Mouse (Mus musculus): ENCODE measurements around the gene Ndufc2. TPM values are rescaled to one million over a fixed set of nuclear protein-coding genes. Genes with fewer than 3 reads are reported as not detected.
"Not testable (repeated sequence)": the region's sequence is repeated elsewhere in the genome, so short reads cannot be mapped to it uniquely, and the experiment has no call there.

The Ndufc2 gene
- polyA plus RNA-seq, 1 experiment from 2014 or later: 345 TPM

DNA sequence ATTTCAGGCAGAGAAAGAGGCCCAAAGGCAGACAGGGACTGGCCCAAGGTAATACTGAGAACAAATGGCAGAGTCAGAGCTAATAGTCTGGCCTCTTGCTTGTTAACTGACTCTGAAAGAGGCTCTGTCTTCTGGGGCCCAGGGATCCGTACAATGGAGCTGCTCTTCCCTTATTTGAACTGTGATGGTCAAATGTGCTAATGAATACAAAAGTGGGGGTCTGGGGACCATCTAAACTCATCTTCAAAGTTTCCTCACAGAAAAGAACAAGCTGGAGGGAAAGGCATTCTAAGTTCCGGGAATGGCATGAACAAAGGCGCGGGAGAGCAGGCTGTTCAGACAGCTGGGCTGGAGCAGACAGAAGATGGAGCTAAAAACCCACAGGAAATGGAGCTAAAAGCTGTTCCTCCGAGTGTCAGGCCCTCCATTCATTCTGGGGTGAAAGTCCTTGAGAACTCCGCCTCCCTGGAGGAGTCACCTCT lies 47.3 kb downstream of the Ndufc2 start:
- Histone ChIP-seq H3K27ac (ENCODE audit: low read depth) (peak overlapping the region; percentile 81), H3K9ac (no peak overlapping the region), H3K9me3 (ENCODE audit: low read depth, low read length) (0 out of 2 replicates have a peak, but pooled peaks cover 4% of the 10 kb centered on the region), H3K4me2 (no peak overlapping the region), H3K36me3 (ENCODE audit: insufficient read depth) (no peaks in the 10 kb centered on the region), H3K4me3 (ENCODE audit: low read depth, low read length) (no peak overlapping the region), H3K4me1 (ENCODE audit: insufficient read depth) (0 out of 2 replicates have a peak, but pooled peaks cover 9% of the 10 kb centered on the region), H3K27me3 (ENCODE audit: insufficient read depth, low read length) (no peaks in the 10 kb centered on the region)
- DNase-seq (peak; percentile 39), ATAC-seq (ENCODE audit: insufficient read depth) (peak; percentile 48)
- TF ChIP-seq CTCF (IDR thresholded peaks at IDR 0.05; ENCODE audit: low read depth): no peak
- 55% methylated on average over 6 of the region's 6 CpGs for WGBS

- peaks cover 11% of the 10 kb centered on the region; the same call in 1 of the 2 replicates for H3K4me1 ChIP-seq (ENCODE audit: insufficient read depth)
- not testable (repeated sequence) for H3K27me3 ChIP-seq (ENCODE audit: insufficient read depth, low read length); H3K9me3 ChIP-seq (ENCODE audit: low read depth, low read length); H3K4me2 ChIP-seq; H3K4me3 ChIP-seq (ENCODE audit: low read depth, low read length); H3K36me3 ChIP-seq (ENCODE audit: insufficient read depth); DNase-seq; ATAC-seq (ENCODE audit: insufficient read depth); H3K27ac ChIP-seq (ENCODE audit: low read depth); H3K9ac ChIP-seq
- 42% methylated on average over 2 of the region's 2 CpGs for WGBS
Observed at GRCm38 (mm10) chr7:97451023-97451422, 51.2 kb downstream of the Ndufc2 start, which contains the start of gene Kctd14. Kctd14 (plus strand) TSS chr7:97451323.

GRCm38 (mm10) chr7:97452196-97452595 lies 52.4 kb downstream of the Ndufc2 start:
- H3K4me2 ChIP-seq: no peak overlapping the region
- H3K36me3 ChIP-seq (ENCODE audit: insufficient read depth): no peaks in the 10 kb centered on the region
- DNase-seq: no peak
- H3K4me3 ChIP-seq (ENCODE audit: low read depth, low read length): no peak overlapping the region
- H3K27ac ChIP-seq (ENCODE audit: low read depth): no peak overlapping the region
- no peaks in the 10 kb centered on the region for H3K27me3 ChIP-seq (ENCODE audit: insufficient read depth, low read length)
- TF ChIP-seq CTCF (IDR thresholded peaks at IDR 0.05; ENCODE audit: low read depth): no peak
- WGBS: 67% methylated on average over 6 of the region's 6 CpGs
- no peak overlapping the region for H3K9ac ChIP-seq
- peaks cover 2% of the 10 kb centered on the region; the same call in 1 of the 2 replicates for H3K4me1 ChIP-seq (ENCODE audit: insufficient read depth)
- no peak for ATAC-seq (ENCODE audit: insufficient read depth)
- H3K9me3 ChIP-seq (ENCODE audit: low read depth, low read length): 0 out of 2 replicates have a peak, but pooled peaks cover 4% of the 10 kb centered on the region

DNA sequence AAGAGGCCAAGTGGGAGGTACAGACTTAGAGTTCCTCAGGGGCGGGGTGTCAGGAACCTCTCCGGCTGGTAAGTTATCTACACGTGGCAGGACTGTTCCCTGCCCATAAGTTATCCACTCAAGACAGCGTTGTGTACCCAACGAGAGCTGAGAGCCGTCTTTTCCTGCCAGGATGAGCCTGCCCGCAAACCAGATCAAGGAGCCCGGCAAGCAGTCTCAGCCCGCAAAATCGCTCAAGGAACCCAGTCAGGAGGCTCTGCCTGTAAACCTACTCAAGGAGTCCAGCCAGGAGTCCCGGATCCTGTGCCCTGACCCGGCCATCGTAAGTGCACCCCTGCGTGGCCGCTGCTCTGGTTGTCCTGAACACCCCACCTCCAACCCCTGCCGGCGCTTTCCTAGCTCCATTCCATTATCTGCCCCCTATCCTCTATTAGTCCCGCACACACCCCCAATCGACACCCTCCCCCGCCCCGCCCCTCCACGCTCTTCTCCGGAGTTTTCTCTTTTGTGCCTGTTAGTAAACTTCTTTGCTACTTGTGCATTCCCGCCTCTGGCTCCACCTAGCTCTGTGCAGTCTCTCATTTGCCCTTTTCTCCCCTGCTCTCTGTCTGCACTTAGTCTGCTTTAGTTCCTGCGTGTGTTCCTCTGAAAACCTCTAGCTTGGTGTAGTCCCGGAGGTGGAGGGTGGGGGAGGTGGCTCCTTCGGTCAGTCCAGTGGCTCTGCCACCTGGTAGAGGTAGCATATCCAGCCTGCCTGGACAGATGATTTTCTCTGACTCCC lies 53.5 kb downstream of the Ndufc2 start:
- peaks cover 2% of the 10 kb centered on the region; the same call in 1 of the 2 replicates for H3K4me1 ChIP-seq (ENCODE audit: insufficient read depth)
- H3K27me3 ChIP-seq (ENCODE audit: insufficient read depth, low read length): no peaks in the 10 kb centered on the region
- peak overlapping the region; percentile 44 for H3K4me3 ChIP-seq (ENCODE audit: low read depth, low read length)
- H3K27ac ChIP-seq (ENCODE audit: low read depth): peak overlapping the region; percentile 58
- no peak for TF ChIP-seq CTCF (IDR thresholded peaks at IDR 0.05; ENCODE audit: low read depth)
- 4% methylated on average over 27 of the region's 27 CpGs for WGBS
- ATAC-seq (ENCODE audit: insufficient read depth) (peak; percentile 88), DNase-seq (peak; percentile 39)
- no peaks in the 10 kb centered on the region for H3K36me3 ChIP-seq (ENCODE audit: insufficient read depth)
- peak overlapping the region; percentile 94 for H3K4me2 ChIP-seq
- 0 out of 2 replicates have a peak, but pooled peaks cover 4% of the 10 kb centered on the region for H3K9me3 ChIP-seq (ENCODE audit: low read depth, low read length)
- peak overlapping the region; percentile 59 for H3K9ac ChIP-seq

GRCm38 (mm10) chr7:97454795-97455194 lies 55.0 kb downstream of the Ndufc2 start:
- no peak overlapping the region for H3K4me2 ChIP-seq
- no peak for TF ChIP-seq CTCF (IDR thresholded peaks at IDR 0.05; ENCODE audit: low read depth)
- H3K36me3 ChIP-seq (ENCODE audit: insufficient read depth): no peaks in the 10 kb centered on the region
- H3K27ac ChIP-seq (ENCODE audit: low read depth): no peak overlapping the region
- ATAC-seq (ENCODE audit: insufficient read depth): no peak
- no peak for DNase-seq
- WGBS: 85% methylated on average over 10 of the region's 10 CpGs
- no peak overlapping the region for H3K4me3 ChIP-seq (ENCODE audit: low read depth, low read length)
- H3K27me3 ChIP-seq (ENCODE audit: insufficient read depth, low read length): no peaks in the 10 kb centered on the region
- H3K4me1 ChIP-seq (ENCODE audit: insufficient read depth): peaks cover 2% of the 10 kb centered on the region; the same call in 1 of the 2 replicates
- H3K9me3 ChIP-seq (ENCODE audit: low read depth, low read length): no peaks in the 10 kb centered on the region
- no peak overlapping the region for H3K9ac ChIP-seq

DNA sequence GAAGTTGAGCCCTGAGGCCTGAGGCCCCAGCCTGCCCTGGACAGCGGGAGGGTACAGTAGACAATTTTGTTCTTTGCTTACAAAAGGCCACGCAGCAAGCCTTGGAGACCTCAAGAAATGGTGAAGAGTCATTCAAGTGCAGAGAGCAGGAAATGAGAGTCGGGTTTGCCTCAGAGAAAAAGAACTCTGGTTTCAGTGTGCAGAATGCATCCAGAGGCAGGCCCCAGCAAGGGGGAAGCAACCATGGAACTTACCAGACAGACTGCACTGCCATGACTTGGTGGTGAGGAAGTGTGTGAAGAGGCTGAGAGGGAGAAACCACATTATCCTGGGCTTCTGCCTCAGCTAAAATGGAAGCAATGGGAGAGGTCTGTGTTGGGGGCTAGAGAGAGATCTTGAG lies 55.8 kb downstream of the Ndufc2 start:
- peaks cover 2% of the 10 kb centered on the region; the same call in 1 of the 2 replicates for H3K4me1 ChIP-seq (ENCODE audit: insufficient read depth)
- no peak overlapping the region for H3K27ac ChIP-seq (ENCODE audit: low read depth)
- no peak for ATAC-seq (ENCODE audit: insufficient read depth)
- no peak overlapping the region for H3K4me2 ChIP-seq
- no peaks in the 10 kb centered on the region for H3K9me3 ChIP-seq (ENCODE audit: low read depth, low read length)
- no peak for TF ChIP-seq CTCF (IDR thresholded peaks at IDR 0.05; ENCODE audit: low read depth)
- WGBS: 67% methylated on average over 3 of the region's 3 CpGs
- no peaks in the 10 kb centered on the region for H3K27me3 ChIP-seq (ENCODE audit: insufficient read depth, low read length)
- DNase-seq: no peak
- H3K9ac ChIP-seq: no peak overlapping the region
- no peaks in the 10 kb centered on the region for H3K36me3 ChIP-seq (ENCODE audit: insufficient read depth)
- no peak overlapping the region for H3K4me3 ChIP-seq (ENCODE audit: low read depth, low read length)

Other genes starting within 250 kb of the Ndufc2 start
- gene Usp35, start 68.0 kb upstream of the Ndufc2 start, polyA plus RNA-seq (2014; fragmentation: Nextera tagmentation; extraction: Ambion mirVana): 2.1 TPM in 2 replicates
- gene Kctd21, start 67.7 kb upstream of the Ndufc2 start, polyA plus RNA-seq (2014; fragmentation: Nextera tagmentation; extraction: Ambion mirVana): 4.7 and 5.7 TPM in 2 replicates
- gene Alg8, start 28.4 kb upstream of the Ndufc2 start, polyA plus RNA-seq (2014; fragmentation: Nextera tagmentation; extraction: Ambion mirVana): 42.4 and 45.1 TPM in 2 replicates
- 0.58 and 0.61 TPM in 2 replicates for gene Thrsp, start 17.7 kb downstream of the Ndufc2 start, polyA plus RNA-seq (2014; fragmentation: Nextera tagmentation; extraction: Ambion mirVana)
- gene Kctd14, start 51.3 kb downstream of the Ndufc2 start, polyA plus RNA-seq (2014; fragmentation: Nextera tagmentation; extraction: Ambion mirVana): 3.1 and 4.2 TPM in 2 replicates
- gene Ints4, start 81.0 kb downstream of the Ndufc2 start, polyA plus RNA-seq (2014; fragmentation: Nextera tagmentation; extraction: Ambion mirVana): 53.1 and 62.0 TPM in 2 replicates
- gene Aamdc, start 179.5 kb downstream of the Ndufc2 start, polyA plus RNA-seq (2014; fragmentation: Nextera tagmentation; extraction: Ambion mirVana): 47.2 and 47.9 TPM in 2 replicates
- 19.4 and 22.1 TPM in 2 replicates for gene Rsf1, start 179.9 kb downstream of the Ndufc2 start, polyA plus RNA-seq (2014; fragmentation: Nextera tagmentation; extraction: Ambion mirVana)

All from lung, embryonic 14.5 days (tissue).